Comparison of ENCODE assay signal across 11 mouse cellular contexts in genomic region chr2:78580013-78580412, GRCm38 (mm10).
DNase-seq lines count a peak whose midpoint lies in the region; ATAC-seq and TF ChIP-seq lines count a peak whose summit lies in the region.
"Had no signal": no experiment of that assay in that cellular context is flagged by ENCODE, and none has a peak within 500 bp of the region (broad histone marks: within the 10 kb centered on the region; RNA-seq: fewer than 3 reads in every experiment).

No protein-coding gene starts in this region.

- H3K4me3 ChIP-seq in midbrain, embryonic 14.5 days (replicated peaks; ENCODE audit: low read depth, low read length), result no peak overlapping the region
- no peak overlapping the region for H3K4me3 ChIP-seq in midbrain, postnatal 0 days (ENCODE audit: low read depth, low read length)
- no peak overlapping the region for H3K4me3 ChIP-seq in liver, embryonic 11.5 days (ENCODE audit: low read depth, low read length)

- no peaks in the 10 kb centered on the region for H3K36me3 ChIP-seq in midbrain, embryonic 14.5 days (ENCODE audit: control insufficient read depth, insufficient read depth, low read length)
- no peaks in the 10 kb centered on the region for H3K36me3 ChIP-seq in midbrain, postnatal 0 days (ENCODE audit: insufficient read depth, low read length)
- H3K36me3 ChIP-seq in liver, embryonic 11.5 days (ENCODE audit: control insufficient read depth, insufficient read depth, low read length), result no peaks in the 10 kb centered on the region
- H3K36me3 ChIP-seq in splenic B cell, adult 2 months (ENCODE audit: control insufficient read depth, insufficient read depth, low read length, poor library complexity, severe bottlenecking), result no peaks in the 10 kb centered on the region

- WGBS in midbrain, embryonic 14.5 days, result 76% methylated on average over 6 of the region's 6 CpGs
- whole genome bisulfite sequencing in midbrain, postnatal 0 days, result 66% methylated on average over 6 of the region's 6 CpGs
- WGBS in liver, embryonic 11.5 days, result 17% methylated on average over 6 of the region's 6 CpGs

- ATAC-seq in midbrain, embryonic 14.5 days (ENCODE audit: low FRiP score, low TSS enrichment), result no peak
- no peak for ATAC-seq in midbrain, postnatal 0 days (ENCODE audit: low FRiP score)
- peak; percentile 75 for ATAC-seq in liver, embryonic 11.5 days (replicated peaks; ENCODE audit: low FRiP score)
- ATAC-seq: activated CD4-positive, CD25-positive, alpha-beta regulatory T cell, adult 4 months; intestine, postnatal 0 days had no signal

- TF ChIP-seq CTCF in midbrain, postnatal 0 days (IDR thresholded peaks at IDR 0.05), result no peak
- no peak for TF ChIP-seq CTCF in brain, embryonic 14.5 days (IDR thresholded peaks at IDR 0.05; ENCODE audit: borderline replicate concordance, extremely low read depth, insufficient read depth, insufficient read length)

- no peak overlapping the region for H3K9ac ChIP-seq in midbrain, embryonic 14.5 days (replicated peaks; ENCODE audit: low read length)
- H3K9ac ChIP-seq in midbrain, postnatal 0 days (replicated peaks; ENCODE audit: low read length, poor library complexity, severe bottlenecking), result no peak overlapping the region
- H3K9ac ChIP-seq in liver, embryonic 11.5 days (ENCODE audit: low read depth, low read length), result no peak overlapping the region

- TF ChIP-seq POLR2A in brain, embryonic 14.5 days (IDR thresholded peaks at IDR 0.05; ENCODE audit: borderline replicate concordance, extremely low read depth, insufficient read depth, insufficient read length, poor library complexity, severe bottlenecking), result no peak

- H3K9me3 ChIP-seq in midbrain, embryonic 14.5 days (ENCODE audit: control insufficient read depth, low read length), result no peaks in the 10 kb centered on the region
- no peaks in the 10 kb centered on the region for H3K9me3 ChIP-seq in midbrain, postnatal 0 days (ENCODE audit: low read length)
- H3K9me3 ChIP-seq in liver, embryonic 11.5 days (ENCODE audit: control insufficient read depth, low read length), result no peaks in the 10 kb centered on the region

- H3K4me1 ChIP-seq in midbrain, embryonic 14.5 days (ENCODE audit: control insufficient read depth, insufficient read depth, low read length), result no peaks in the 10 kb centered on the region; the same call in 1 of the 2 replicates
- no peaks in the 10 kb centered on the region for H3K4me1 ChIP-seq in midbrain, postnatal 0 days (ENCODE audit: insufficient read depth, low read length)
- H3K4me1 ChIP-seq in liver, embryonic 11.5 days (replicated peaks; ENCODE audit: control insufficient read depth, insufficient read depth, low read length), result no peaks in the 10 kb centered on the region

- H3K27me3 ChIP-seq in midbrain, embryonic 14.5 days (ENCODE audit: control insufficient read depth, insufficient read depth, low read length), result no peaks in the 10 kb centered on the region
- no peaks in the 10 kb centered on the region for H3K27me3 ChIP-seq in midbrain, postnatal 0 days (ENCODE audit: insufficient read depth, low read length)
- no peaks in the 10 kb centered on the region for H3K27me3 ChIP-seq in liver, embryonic 11.5 days (replicated peaks; ENCODE audit: control insufficient read depth, insufficient read depth, low read length)
- H3K27me3 ChIP-seq in splenic B cell, adult 2 months (ENCODE audit: control insufficient read depth, insufficient read depth, low read length, poor library complexity, severe bottlenecking), result no peaks in the 10 kb centered on the region

- H3K4me2 ChIP-seq in midbrain, embryonic 14.5 days (ENCODE audit: low read length), result no peak overlapping the region
- no peak overlapping the region for H3K4me2 ChIP-seq in midbrain, postnatal 0 days (ENCODE audit: low read depth, low read length, poor library complexity, severe bottlenecking)
- peak overlapping the region; percentile 31; the same call in 1 of the 2 replicates for H3K4me2 ChIP-seq in liver, embryonic 11.5 days

- DNase-seq in midbrain, embryonic 14.5 days, result peak; percentile 6
- DNase-seq in midbrain, postnatal 0 days (ENCODE audit: low spot score), result no peak
- DNase-seq in brain, embryonic 14.5 days (ENCODE audit: low read depth), result peak; percentile 23
- DNase-seq in liver, embryonic 11.5 days (ENCODE audit: low spot score), result no peak
- peak; percentile 5 for DNase-seq in splenic B cell, adult 2 months (ENCODE audit: low read depth, low spot score)
- DNase-seq in cerebellum, adult 11 months, result no peak
- no peak for DNase-seq in layer of hippocampus, adult 9-10 months (ENCODE audit: low spot score)
- DNase-seq: heart, postnatal 10 days; lung, postnatal 10 days had no signal

- H3K27ac ChIP-seq in midbrain, embryonic 14.5 days (replicated peaks; ENCODE audit: low read depth, low read length), result no peak overlapping the region
- H3K27ac ChIP-seq in midbrain, postnatal 0 days (ENCODE audit: low read depth, low read length), result no peak overlapping the region
- no peak overlapping the region for H3K27ac ChIP-seq in liver, embryonic 11.5 days (ENCODE audit: low read depth, low read length)

Comparison
In these comparisons a context has a peak if more than half of its experiments do, and no peak if none do; other contexts are left out.
1. DNase-seq: peak in midbrain, embryonic 14.5 days (single experiment), brain, embryonic 14.5 days (single experiment) and splenic B cell, adult 2 months (single experiment); none in midbrain, postnatal 0 days (single experiment), liver, embryonic 11.5 days (single experiment), cerebellum, adult 11 months (single experiment) and layer of hippocampus, adult 9-10 months (single experiment).